Mouse (Mus musculus) thymus, adult 2 months (tissue): ENCODE results near the gene Zfp36. TPM values are rescaled to one million over a fixed set of nuclear protein-coding genes. Genes with fewer than 3 reads are reported as not detected.

Source experiments
- DNase-seq: peaks from one replicate; pipeline ENCODE4 v3.0.0; 2021
- H3K27ac ChIP-seq: fragments of 200-500 bp; 2 replicates; pipeline ENCODE4 v1.5.1; 2012; ENCODE audit warnings: low read length, control low read depth; ENCODE audit not compliant: control insufficient read depth, insufficient read depth
- H3K27me3 ChIP-seq: fragments of 200-500 bp; 2 replicates; pipeline ENCODE4 v1.6.1; 2012; ENCODE audit warnings: mild to moderate bottlenecking, low read length, moderate library complexity, mixed read lengths; ENCODE audit not compliant: control insufficient read depth, insufficient read depth
- H3K36me3 ChIP-seq: fragments of 200-500 bp; 2 replicates; pipeline ENCODE4 v1.6.1; 2012; ENCODE audit warnings: mild to moderate bottlenecking, low read length, moderate library complexity; ENCODE audit not compliant: control insufficient read depth, insufficient read depth
- H3K4me1 ChIP-seq: fragments of 200-500 bp; replicated peaks from 2 replicates; pipeline ENCODE4 v1.6.1; 2012; ENCODE audit warnings: low read length; ENCODE audit not compliant: control insufficient read depth, insufficient read depth
- H3K4me3 ChIP-seq: fragments of 200-500 bp; 2 replicates; pipeline ENCODE4 v1.5.1; 2012; ENCODE audit warnings: mild to moderate bottlenecking, low read length, control low read depth, moderate library complexity; ENCODE audit not compliant: control insufficient read depth, insufficient read depth
- CTCF ChIP-seq: fragments of 200-500 bp; IDR thresholded peaks from 2 replicates; pipeline ENCODE4 v1.5.1; 2012; ENCODE audit warnings: mild to moderate bottlenecking, control low read depth, low read length, moderate library complexity, borderline replicate concordance; ENCODE audit not compliant: control insufficient read depth, poor library complexity, insufficient read depth; ENCODE audit errors: extremely low read depth
- POLR2A ChIP-seq: fragments of 200-500 bp; IDR thresholded peaks from 2 replicates; pipeline ENCODE4 v1.6.1; 2012; ENCODE audit warnings: mild to moderate bottlenecking, low read length, control low read depth, moderate library complexity; ENCODE audit not compliant: control insufficient read depth, poor library complexity, insufficient read depth; ENCODE audit errors: extremely low read depth
- WGBS: fragments of 180-500 bp; shearing (Covaris S2); methylation state at CpG from one replicate; pipeline ENCODE4 v1.1.7; 2018; 5-methylcytosine and 5-hydroxymethylcytosine counted together
- polyA plus RNA-seq: library from polyadenylated mRNA; depleted of rRNA; stranded (reverse); fragments of >200 nt; gene quantifications from 2 replicates; pipeline ENCODE4 v1.2.3, GENCODE M21; 2012

Zfp36 gene
- polyA plus RNA-seq, 1 experiment = 152 TPM

- no peak overlapping the region for H3K4me3 ChIP-seq
- no peaks in the 10 kb centered on the region for H3K27me3 ChIP-seq
- 94% methylated on average over 3 of the region's 3 CpGs for WGBS
- no peak for DNase-seq
- no peak for TF ChIP-seq POLR2A
- TF ChIP-seq CTCF = no peak
- no peak overlapping the region for H3K27ac ChIP-seq
- H3K36me3 ChIP-seq = peaks cover 38% of the 10 kb centered on the region
- no peaks in the 10 kb centered on the region for H3K4me1 ChIP-seq
These were observed 30.9 kb upstream of the Zfp36 start for GRCm38 (mm10) chr7:28410841-28411475.

- peaks cover 61% of the 10 kb centered on the region for H3K36me3 ChIP-seq
- no peak overlapping the region for H3K4me3 ChIP-seq
- 91% methylated on average over 3 of the region's 3 CpGs for WGBS
- no peak for DNase-seq
- no peaks in the 10 kb centered on the region for H3K27me3 ChIP-seq
- H3K4me1 ChIP-seq = no peaks in the 10 kb centered on the region
- no peak overlapping the region for H3K27ac ChIP-seq
- TF ChIP-seq CTCF = no peak
- no peak for TF ChIP-seq POLR2A
These were observed 21.9 kb upstream of the Zfp36 start for GRCm38 (mm10) chr7:28401942-28402341.

GRCm38 (mm10) chr7:28401030-28401429, 21.0 kb upstream of the Zfp36 start:
- 100% methylated on average over 1 of the region's 1 CpGs for WGBS
- TF ChIP-seq POLR2A = no peak
- TF ChIP-seq CTCF = no peak
- Histone ChIP-seq H3K27me3 (no peaks in the 10 kb centered on the region), H3K4me1 (no peaks in the 10 kb centered on the region), H3K36me3 (peaks cover 60% of the 10 kb centered on the region), H3K4me3 (no peak overlapping the region), H3K27ac (no peak overlapping the region; the same call in 1 of the 2 replicates)
- no peak for DNase-seq

GRCm38 (mm10) chr7:28398696-28399340, 18.8 kb upstream of the Zfp36 start:
- Histone ChIP-seq H3K4me1 (no peaks in the 10 kb centered on the region), H3K36me3 (peaks cover 46% of the 10 kb centered on the region), H3K27ac (no peak overlapping the region), H3K4me3 (no peak overlapping the region), H3K27me3 (no peaks in the 10 kb centered on the region)
- DNase-seq = no peak
- TF ChIP-seq POLR2A = no peak
- TF ChIP-seq CTCF = no peak
- WGBS = 98% methylated on average over 10 of the region's 10 CpGs

GRCm38 (mm10) chr7:28398000-28398399, 17.9 kb upstream of the Zfp36 start:
- no peaks in the 10 kb centered on the region for H3K27me3 ChIP-seq
- H3K27ac ChIP-seq = no peak overlapping the region
- H3K4me1 ChIP-seq = peaks cover 6% of the 10 kb centered on the region
- TF ChIP-seq POLR2A (no peak), CTCF (no peak)
- WGBS = 80% methylated on average over 3 of the region's 3 CpGs
- no peak overlapping the region for H3K4me3 ChIP-seq
- peaks cover 46% of the 10 kb centered on the region for H3K36me3 ChIP-seq
- DNase-seq = no peak

GRCm38 (mm10) chr7:28395425-28395824, 15.4 kb upstream of the Zfp36 start:
- 99% methylated on average over 4 of the region's 4 CpGs for WGBS
- no peak overlapping the region for H3K4me3 ChIP-seq
- no peak for TF ChIP-seq CTCF
- H3K27me3 ChIP-seq = no peaks in the 10 kb centered on the region
- no peak for DNase-seq
- H3K27ac ChIP-seq = no peak overlapping the region
- peaks cover 12% of the 10 kb centered on the region for H3K4me1 ChIP-seq
- peaks cover 46% of the 10 kb centered on the region for H3K36me3 ChIP-seq

GRCm38 (mm10) chr7:28393272-28393951, 13.4 kb upstream of the Zfp36 start:
- TF ChIP-seq CTCF (no peak), POLR2A (no peak)
- H3K27ac ChIP-seq = no peak overlapping the region
- H3K4me1 ChIP-seq = peaks cover 12% of the 10 kb centered on the region
- H3K36me3 ChIP-seq = peaks cover 29% of the 10 kb centered on the region; the same call in 1 of the 2 replicates
- DNase-seq = no peak
- H3K27me3 ChIP-seq = no peaks in the 10 kb centered on the region
- H3K4me3 ChIP-seq = peak overlapping the region; percentile 70
- 8% methylated on average over 22 of the region's 22 CpGs for WGBS
